Mouse (Mus musculus) lung, adult 2 months (tissue): ENCODE measurements around the gene Ppp1r15a.

Experiments used
- CTCF ChIP-seq: fragments of 200-500 bp; IDR thresholded peaks from 2 replicates; pipeline ENCODE4 v1.5.1; 2011; ENCODE audit warnings: mild to moderate bottlenecking, low read length, control low read depth; ENCODE audit not compliant: insufficient read depth
- POLR2A ChIP-seq: fragments of 200-500 bp; IDR thresholded peaks from 2 replicates; pipeline ENCODE4 v1.6.1; 2011; ENCODE audit warnings: low read depth, mild to moderate bottlenecking, control low read depth, low read length, borderline replicate concordance; ENCODE audit errors: extremely low read depth

- TF ChIP-seq POLR2A (0 out of 2 replicates have a peak, but pooled peaks have one; percentile 4), CTCF (no peak)
Measured at GRCm38 (mm10) chr7:45523678-45524170, 2.3 kb downstream of the Ppp1r15a start.
